8 mouse cellular contexts compared by ENCODE assay signal in genomic region chr15:81663281-81663680, GRCm38 (mm10). TPM values are rescaled to one million over a fixed set of nuclear protein-coding genes. Genes with fewer than 3 reads are reported as not detected.
DNase-seq lines count a peak whose midpoint lies in the region; ATAC-seq and TF ChIP-seq lines count a peak whose summit lies in the region.

No protein-coding gene starts in this region.

- H3K4me1 ChIP-seq in erythroblast, embryonic 14.5 days (ENCODE audit: control insufficient read depth) = peaks cover 22% of the 10 kb centered on the region
- peaks cover 11% of the 10 kb centered on the region for H3K4me1 ChIP-seq in forebrain, embryonic 15.5 days
- peaks cover 5% of the 10 kb centered on the region for H3K4me1 ChIP-seq in liver, embryonic 16.5 days (ENCODE audit: control insufficient read depth, low read depth, low read length)

- TF ChIP-seq CTCF in C2C12 (IDR thresholded peaks at IDR 0.05; ENCODE audit: control insufficient read depth, insufficient read depth, insufficient read length) = no peak

- H3K27me3 ChIP-seq in erythroblast, embryonic 14.5 days (ENCODE audit: control insufficient read depth) = no peaks in the 10 kb centered on the region
- H3K27me3 ChIP-seq in C2C12 (ENCODE audit: control insufficient read depth, insufficient read depth, insufficient read length) = no peaks in the 10 kb centered on the region
- H3K27me3 ChIP-seq in forebrain, embryonic 15.5 days = no peaks in the 10 kb centered on the region
- H3K27me3 ChIP-seq in liver, embryonic 16.5 days (ENCODE audit: control insufficient read depth, insufficient read depth, low read depth, low read length) = no peaks in the 10 kb centered on the region

- no peak overlapping the region for H3K27ac ChIP-seq in forebrain, embryonic 15.5 days (replicated peaks)
- no peak overlapping the region for H3K27ac ChIP-seq in liver, embryonic 16.5 days (ENCODE audit: low read length)

- DNase-seq in thymus, postnatal 10 days (ENCODE audit: low spot score in 2 of 2) = no peak
- no peak for DNase-seq in gastrocnemius, postnatal 10 days
- no peak for DNase-seq in adrenal gland, adult 18-20 months (ENCODE audit: low spot score in 2 of 2)

- H3K9me3 ChIP-seq in erythroblast, embryonic 14.5 days (ENCODE audit: control insufficient read depth, low read length) = no peaks in the 10 kb centered on the region
- H3K9me3 ChIP-seq in forebrain, embryonic 15.5 days = no peaks in the 10 kb centered on the region
- H3K9me3 ChIP-seq in liver, embryonic 16.5 days (replicated peaks; ENCODE audit: control insufficient read depth, low read length) = no peaks in the 10 kb centered on the region

- H3ac ChIP-seq in C2C12 (ENCODE audit: control insufficient read depth, insufficient read length, low read depth) = no peak overlapping the region

- no peak overlapping the region for H3K9ac ChIP-seq in forebrain, embryonic 15.5 days (replicated peaks)
- H3K9ac ChIP-seq in liver, embryonic 16.5 days (ENCODE audit: low read depth, low read length) = no peak overlapping the region

- 63% methylated on average over 10 of the region's 10 CpGs for WGBS in forebrain, embryonic 15.5 days
- WGBS in liver, embryonic 16.5 days (ENCODE audit: insufficient replicate concordance) = 60% methylated on average over 9 of the region's 10 CpGs

- peaks cover 20% of the 10 kb centered on the region for H3K79me3 ChIP-seq in C2C12 (ENCODE audit: low read depth)

- H3K36me3 ChIP-seq in erythroblast, embryonic 14.5 days (ENCODE audit: control insufficient read depth) = peaks cover 16% of the 10 kb centered on the region
- peaks cover 14% of the 10 kb centered on the region for H3K36me3 ChIP-seq in C2C12 (ENCODE audit: control insufficient read depth, insufficient read depth)
- peaks cover 15% of the 10 kb centered on the region for H3K36me3 ChIP-seq in forebrain, embryonic 15.5 days
- H3K36me3 ChIP-seq in liver, embryonic 16.5 days (ENCODE audit: control insufficient read depth, insufficient read depth) = peaks cover 1% of the 10 kb centered on the region; the same call in 1 of the 2 replicates

- no peak for ATAC-seq in erythroblast, adult 5-6 weeks (replicated peaks; ENCODE audit: low FRiP score, poor library complexity, severe bottlenecking)
- 0 out of 2 replicates have a peak, but pooled peaks have one; percentile 7 for ATAC-seq in forebrain, embryonic 15.5 days (replicated peaks)
- no peak for ATAC-seq in liver, embryonic 16.5 days (ENCODE audit: low read depth)

- H3K4me3 ChIP-seq in erythroblast, embryonic 14.5 days (replicated peaks) = peak overlapping the region; percentile 80
- peak overlapping the region; percentile 89 for H3K4me3 ChIP-seq in C2C12 (ENCODE audit: insufficient read depth, poor library complexity, severe bottlenecking)
- H3K4me3 ChIP-seq in forebrain, embryonic 15.5 days = peak overlapping the region; percentile 88
- peak overlapping the region; percentile 93 for H3K4me3 ChIP-seq in liver, embryonic 16.5 days (ENCODE audit: low read depth, low read length)

- peaks cover 34% of the 10 kb centered on the region for H3K79me2 ChIP-seq in C2C12 (ENCODE audit: control insufficient read depth, insufficient read depth)

- H3K4me2 ChIP-seq in forebrain, embryonic 15.5 days (replicated peaks) = peak overlapping the region; percentile 35; the same call in 1 of the 2 replicates
- H3K4me2 ChIP-seq in liver, embryonic 16.5 days (ENCODE audit: low read depth, low read length) = peak overlapping the region; percentile 98

TF ChIP-seq in C2C12, 6 proteins besides CTCF, POLR2A, EP300 and RAD21:
- TF ChIP-seq USF1 (IDR thresholded peaks at IDR 0.05; ENCODE audit: low read depth) (no peak), FOSL1 (IDR thresholded peaks at IDR 0.05; ENCODE audit: insufficient read depth, low read length, poor library complexity, severe bottlenecking) (no peak), MAX (IDR thresholded peaks at IDR 0.05) (no peak), CEBPB (IDR thresholded peaks at IDR 0.05; ENCODE audit: low read depth) (no peak), MYOG (IDR thresholded peaks at IDR 0.05; ENCODE audit: control insufficient read depth, extremely low read depth, insufficient read length) (no peak), MYOD1 (IDR thresholded peaks at IDR 0.05; ENCODE audit: control insufficient read depth, insufficient read length, low read depth) (no peak)

RNA-seq across cellular contexts. Expression of gene L3mbtl2, which starts 0.4 kb away (rescaled TPM):
- 0.52 and 0.74 TPM in 2 replicates for polyA plus RNA-seq in erythroblast, embryonic 14.5 days (2012)
- 0.96 and 5.2 TPM in 2 replicates for total RNA-seq in erythroblast, adult 5-6 weeks (2015; ENCODE audit: low replicate concordance)
- total RNA-seq in erythroblast, adult 5-6 weeks (2017; ENCODE audit: low replicate concordance) = 4.5 and 9.8 TPM in 2 replicates
- 34.8 TPM for polyA plus RNA-seq in C2C12 (2012; fragmentation: generic; extraction: Trizol)
- polyA plus RNA-seq in forebrain, embryonic 15.5 days (2015; fragmentation: Nextera tagmentation; extraction: Ambion mirVana) = 31.6 and 31.9 TPM in 2 replicates
- 11.5 and 12.5 TPM in 2 replicates for polyA plus RNA-seq in liver, embryonic 16.5 days (2015; fragmentation: Nextera tagmentation; extraction: Ambion mirVana)
- total RNA-seq in gastrocnemius, postnatal 10 days (2021) = 1 to 10 TPM; 7.5 to 9.3 TPM
- 10 to 100 TPM; 18.2 to 18.5 TPM for total RNA-seq in adrenal gland, adult 18-20 months (2021)

RNA-seq across cellular contexts. Expression of gene Chadl, which starts 33.8 kb away (rescaled TPM):
- 0.03 TPM in 1 of 2 replicates, not detected in the other for polyA plus RNA-seq in erythroblast, embryonic 14.5 days (2012)
- not detected in 2 replicates for total RNA-seq in erythroblast, adult 5-6 weeks (2015; ENCODE audit: low replicate concordance)
- total RNA-seq in erythroblast, adult 5-6 weeks (2017; ENCODE audit: low replicate concordance) = 0.14 TPM in 1 of 2 replicates, not detected in the other
- polyA plus RNA-seq in C2C12 (2012; fragmentation: generic; extraction: Trizol) = 1.5 TPM
- polyA plus RNA-seq in forebrain, embryonic 15.5 days (2015; fragmentation: Nextera tagmentation; extraction: Ambion mirVana) = 19.8 and 20.1 TPM in 2 replicates
- polyA plus RNA-seq in liver, embryonic 16.5 days (2015; fragmentation: Nextera tagmentation; extraction: Ambion mirVana) = 0.44 and 0.52 TPM in 2 replicates
- 1 to 10 TPM; 2.4 to 3.4 TPM for total RNA-seq in gastrocnemius, postnatal 10 days (2021)
- total RNA-seq in adrenal gland, adult 18-20 months (2021) = 1 to 10 TPM; 1.8 to 3.0 TPM
